Mouse (Mus musculus) left cerebral cortex, adult 8-10 months (tissue): ENCODE measurements at regions not wholly inside any gene's neighbourhood (a gene's known extent, or its start where the extent isn't known, plus 50 kb on each side); places are given as distances from the start of the nearest gene placed in this dataset.

Experiments used
- DNase-seq, 2 experiments: peaks; one replicate each; pipeline ENCODE4 v3.0.0; 2022; ENCODE audit warnings: low spot score in 2 of 2

GRCm38 (mm10) chr16:72152920-72153319, 155.2 kb upstream of the Robo1 start:
- DNase-seq: no peak

- DNase-seq: no peak
Measured at GRCm38 (mm10) chr16:72157913-72158312, 150.2 kb upstream of the Robo1 start.

DNA sequence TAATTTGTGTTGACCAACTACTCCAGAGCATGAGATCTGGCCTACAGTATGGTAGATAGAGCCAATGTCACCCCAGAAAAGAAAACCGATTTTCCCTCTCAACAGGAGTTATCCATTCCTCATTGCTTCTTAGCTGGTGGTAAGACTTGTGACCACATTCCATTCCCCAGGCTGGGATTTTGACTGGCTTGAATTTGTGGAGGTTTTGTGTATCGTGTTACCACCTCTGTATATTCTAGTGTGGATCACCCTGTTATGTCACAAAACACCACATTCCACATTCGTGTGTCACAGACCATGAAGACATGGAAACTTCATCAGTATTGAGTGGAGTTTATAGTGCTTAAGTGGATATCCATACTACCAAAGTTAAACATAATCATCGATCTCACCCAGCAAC, 148.7 kb upstream of the Robo1 start:
- no peak for DNase-seq

DNA sequence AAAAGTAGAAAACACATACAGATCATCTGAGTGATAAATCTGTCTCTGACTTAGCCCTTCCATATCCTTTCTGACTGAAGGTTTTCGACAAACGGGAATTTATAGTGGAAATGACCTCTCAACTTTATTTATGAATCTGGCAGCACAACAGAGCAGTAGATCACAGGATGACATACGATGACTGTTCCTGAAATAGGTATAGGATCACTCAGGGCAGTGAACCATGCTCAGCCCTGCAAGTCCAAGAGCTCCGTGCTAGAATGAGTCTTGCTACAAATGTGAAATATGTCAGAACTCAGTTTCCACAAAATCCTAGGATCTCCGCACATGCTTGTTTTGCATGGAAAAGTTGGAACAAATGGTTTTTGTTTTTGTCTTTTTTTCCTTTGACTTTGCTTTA, 132.4 kb upstream of the Robo1 start:
- no peak for DNase-seq

DNA sequence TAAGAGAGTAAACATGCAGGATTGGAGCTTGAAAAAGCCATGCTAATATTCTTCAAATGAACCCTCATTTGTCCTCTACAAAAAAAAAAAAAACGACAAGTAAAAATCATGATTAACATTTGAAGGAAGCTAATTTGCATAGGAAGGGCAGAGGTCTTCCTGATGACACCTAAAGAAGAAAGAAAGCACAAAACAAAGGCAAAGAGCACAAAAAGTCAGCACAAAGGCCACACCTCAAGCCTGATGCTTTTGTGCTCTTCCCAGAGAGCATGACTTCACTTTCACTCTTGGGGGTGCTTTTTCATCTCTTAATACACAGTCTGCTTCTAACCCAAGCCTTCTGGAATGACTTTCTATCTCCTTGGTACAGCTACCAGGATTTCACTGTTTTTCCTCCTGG, 113.8 kb upstream of the Robo1 start:
- no peak for DNase-seq

GRCm38 (mm10) chr16:72215360-72216013, 92.6 kb upstream of the Robo1 start:
- peak; percentile 26 to 75 for DNase-seq

DNA sequence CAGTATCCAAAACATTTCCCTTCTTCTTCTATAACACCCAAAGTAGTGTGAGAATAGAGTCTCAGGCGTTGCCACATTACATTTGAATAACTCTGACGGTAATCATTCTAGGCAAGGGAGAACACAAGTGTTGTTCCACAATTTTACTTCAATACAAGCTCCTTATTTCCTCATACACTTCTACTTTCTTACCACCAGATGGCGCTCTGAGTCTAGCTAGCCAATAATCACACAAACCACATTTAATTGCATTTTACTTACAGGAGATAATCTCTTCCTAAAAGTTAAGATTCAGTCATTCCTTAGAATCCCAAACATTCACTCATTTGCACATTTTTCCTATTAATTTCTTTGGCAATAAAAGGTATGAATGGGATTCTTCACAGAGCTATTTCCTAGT, 90.1 kb upstream of the Robo1 start:
- no peak for DNase-seq

DNA sequence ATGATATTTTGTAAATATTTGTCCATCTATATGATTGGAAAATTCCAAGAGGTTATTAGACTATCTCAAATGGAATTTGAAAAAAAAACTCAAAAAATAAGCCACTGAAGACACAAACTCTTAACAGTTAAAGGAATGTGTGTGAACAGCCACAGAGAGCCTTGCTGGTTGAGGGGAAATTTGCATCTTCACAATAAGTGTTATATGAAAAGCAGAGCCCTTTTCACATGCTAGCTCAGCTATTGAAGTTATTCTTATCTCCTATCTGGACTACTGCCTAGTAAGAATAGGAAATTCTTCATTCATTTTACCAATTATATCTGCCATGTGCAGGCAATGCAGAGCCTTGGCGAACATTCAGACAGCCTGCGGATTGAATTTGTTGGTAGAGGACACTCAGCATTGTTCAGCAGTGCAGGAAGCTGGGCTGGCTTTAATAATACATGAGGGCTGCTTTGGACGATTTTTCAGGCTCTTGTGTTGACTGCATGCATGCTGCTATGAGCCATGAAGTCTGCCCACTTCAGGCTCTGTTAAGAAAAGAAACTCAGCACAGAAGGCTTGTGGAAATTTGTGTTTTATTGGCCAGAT, 86.1 kb upstream of the Robo1 start:
- peak in 1 of 2 experiments; percentile 14 for DNase-seq

GRCm38 (mm10) chr16:72223860-72224259, 84.2 kb upstream of the Robo1 start:
- DNase-seq: no peak

GRCm38 (mm10) chr16:72225157-72225880, 82.8 kb upstream of the Robo1 start:
- DNase-seq: no peak

GRCm38 (mm10) chr16:72234366-72234765, 73.7 kb upstream of the Robo1 start:
- DNase-seq: peak in 1 of 2 experiments; percentile 15

DNA sequence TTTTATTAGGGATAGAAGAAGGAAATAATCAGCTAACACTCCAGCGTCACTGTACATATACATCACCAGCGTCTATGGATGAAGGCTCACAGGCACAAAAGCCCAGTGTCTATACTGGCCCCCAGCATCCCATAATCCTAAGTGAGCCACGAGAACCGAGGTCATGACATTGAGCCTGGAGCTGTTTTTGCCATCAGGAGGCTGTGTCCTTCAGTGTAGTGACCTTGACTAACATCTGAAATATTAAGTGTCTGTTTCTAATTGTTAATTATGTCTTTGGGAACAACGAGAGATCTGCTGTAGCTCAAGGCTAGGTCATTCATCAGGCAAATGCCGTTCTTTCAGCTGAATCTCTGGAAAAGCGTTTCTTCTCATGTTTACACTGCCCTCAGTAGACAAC, 68.5 kb upstream of the Robo1 start:
- DNase-seq: no peak

GRCm38 (mm10) chr16:72256388-72256787, 51.7 kb upstream of the Robo1 start:
- no peak for DNase-seq
